Mouse (Mus musculus) megakaryocyte, embryonic 14.5 days (primary cell): ENCODE data around the gene Srgap2.

Source experiments
- FLI1 ChIP-seq: IDR thresholded peaks from 2 replicates; pipeline ENCODE4 v1.6.1; 2012; ENCODE audit warnings: low read length, inconsistent platforms, mixed read lengths
- GATA1 ChIP-seq: IDR thresholded peaks from 3 replicates; pipeline ENCODE4 v1.6.1; 2012; ENCODE audit warnings: mixed read lengths, low read length, inconsistent platforms, borderline replicate concordance

DNA sequence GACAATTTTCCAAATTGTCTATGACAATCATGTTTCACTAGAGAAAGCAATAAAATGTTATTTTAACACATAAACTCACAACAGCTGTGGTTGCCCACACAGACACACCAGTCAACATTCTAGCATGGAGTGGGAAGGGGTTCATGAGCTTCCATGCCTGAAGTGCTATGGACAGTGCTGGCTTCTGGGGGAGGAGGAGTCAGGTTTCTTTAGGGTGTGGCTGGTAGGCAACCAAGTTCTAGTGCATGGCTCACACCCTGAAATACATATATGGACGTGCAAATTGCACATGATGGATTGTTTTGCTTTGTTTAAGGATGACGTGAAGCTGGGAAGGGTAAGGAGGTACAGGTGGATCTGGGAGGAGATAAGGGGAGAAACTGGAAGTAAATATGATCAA, 72.8 kb downstream of the Srgap2 start:
- TF ChIP-seq GATA1 (no peak), FLI1 (no peak)
